Mouse (Mus musculus) small intestine, adult 2 months (tissue): ENCODE data around the gene Akap13.

Experiments used
- CTCF ChIP-seq: fragments of 200-500 bp; IDR thresholded peaks from 2 replicates; pipeline ENCODE4 v1.5.1; 2012; ENCODE audit warnings: low read depth, mild to moderate bottlenecking, control low read depth, inconsistent platforms, low read length, moderate library complexity, mixed read lengths; ENCODE audit not compliant: insufficient replicate concordance, insufficient read length; ENCODE audit errors: extremely low read depth
- POLR2A ChIP-seq: fragments of 200-500 bp; IDR thresholded peaks from 2 replicates; pipeline ENCODE4 v1.6.1; 2012; ENCODE audit warnings: low read depth, mild to moderate bottlenecking, control low read depth, inconsistent platforms, low read length, moderate library complexity

DNA sequence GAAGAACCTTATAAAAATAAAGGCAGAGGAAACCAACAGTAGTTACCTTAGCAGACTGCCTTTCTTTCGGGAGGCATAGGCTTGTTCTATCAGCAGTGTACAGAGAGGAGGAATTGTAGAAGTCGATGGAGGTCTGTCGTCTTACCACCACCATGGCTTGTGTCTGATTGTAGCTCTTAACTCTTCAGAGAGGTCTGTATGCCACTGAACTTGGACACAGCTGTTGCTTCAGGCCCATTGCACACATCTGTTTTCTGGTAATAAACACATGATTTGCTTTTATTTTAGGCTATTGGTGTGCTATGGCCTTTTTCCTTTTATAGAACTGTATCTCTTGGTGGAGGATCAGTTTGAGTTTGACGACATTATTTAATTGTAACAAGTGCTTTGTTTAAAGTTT lies 51.3 kb downstream of the Akap13 start:
- no peak for TF ChIP-seq POLR2A
- no peak for TF ChIP-seq CTCF
